Mouse (Mus musculus) lung, postnatal 0 days (tissue): ENCODE measurements around the gene Miga1.

ENCODE experiments used
- CTCF ChIP-seq: IDR thresholded peaks from 2 replicates; pipeline ENCODE4 v1.5.1; 2016; ENCODE audit warnings: antibody characterized with exemption, mild to moderate bottlenecking
- EP300 ChIP-seq: IDR thresholded peaks from 2 replicates; pipeline ENCODE4 v1.6.1; 2016; ENCODE audit warnings: antibody characterized with exemption, mild to moderate bottlenecking, control low read depth

DNA sequence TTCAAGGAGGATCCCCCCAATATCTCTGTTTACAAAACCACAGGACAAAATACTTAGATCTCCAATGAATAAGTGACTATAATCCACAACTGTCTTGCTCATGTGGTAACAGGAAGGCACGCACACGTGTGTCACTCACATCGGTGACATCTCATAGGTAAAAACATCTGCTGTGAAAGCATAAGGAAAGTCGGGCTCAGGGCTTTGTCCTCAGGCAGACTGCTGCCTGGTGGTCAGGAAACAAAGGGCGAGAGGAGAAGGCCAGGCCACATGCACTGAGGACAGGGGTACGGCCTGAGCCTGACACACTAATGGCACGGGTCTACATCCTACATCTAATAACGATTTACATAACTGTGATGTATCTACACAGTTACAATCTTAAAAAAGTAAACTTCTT is 65.2 kb downstream of the Miga1 start:
- TF ChIP-seq CTCF, result no peak
- TF ChIP-seq EP300, result no peak
